Mouse (Mus musculus) monocyte, adult 59 days (primary cell): Measurements from ENCODE around the gene Tmod1. TPM values are rescaled to one million over a fixed set of nuclear protein-coding genes. Genes with fewer than 3 reads are reported as not detected.

Source experiments
- total RNA-seq, 2 experiments: library from RNA; stranded (reverse); gene quantifications; one replicate each; pipeline ENCODE4 v1.2.4; 2023

The Tmod1 gene
- total RNA-seq: not detected

GRCm38 (mm10) chr4:46038892-46039751 lies at the start of gene Tmod1:
Tmod1 (plus strand) TSS chr4:46038935.

GRCm38 (mm10) chr4:46138287-46139222 lies 99.8 kb downstream of the Tmod1 start, which contains the start of the genes Ncbp1 and Tstd2:
Ncbp1 (plus strand) TSS chr4:46138613.
Tstd2 (minus strand) TSS chr4:46138694.

Other genes starting within 250 kb of the Tmod1 start
- 1 to 10 TPM; 6.7 to 7.8 TPM for gene Aldh1b1, start 239.9 kb upstream of the Tmod1 start, total RNA-seq
- not detected for gene Igfbpl1, start 212.0 kb upstream of the Tmod1 start, total RNA-seq
- 1 to 10 TPM; 2.2 to 2.6 TPM for gene Stra6l, start 190.3 kb upstream of the Tmod1 start, total RNA-seq
- 1 to 10 TPM; 1.1 to 1.3 TPM for gene Ccdc180, start 148.6 kb upstream of the Tmod1 start, total RNA-seq
- gene Tdrd7, start 73.6 kb upstream of the Tmod1 start, total RNA-seq: 10 to 100 TPM; 55.1 to 59.9 TPM
- gene Ncbp1, start 99.7 kb downstream of the Tmod1 start, total RNA-seq: 10 to 100 TPM; 24.1 to 26.0 TPM
- gene Tstd2, start 99.8 kb downstream of the Tmod1 start, total RNA-seq: 10 to 100 TPM; 26.8 to 30.9 TPM
- gene Xpa, start 157.4 kb downstream of the Tmod1 start, total RNA-seq: 10 to 100 TPM; 22.8 to 26.0 TPM